Mouse (Mus musculus): ENCODE results near the gene Rasip1.

The Rasip1 gene

DNA sequence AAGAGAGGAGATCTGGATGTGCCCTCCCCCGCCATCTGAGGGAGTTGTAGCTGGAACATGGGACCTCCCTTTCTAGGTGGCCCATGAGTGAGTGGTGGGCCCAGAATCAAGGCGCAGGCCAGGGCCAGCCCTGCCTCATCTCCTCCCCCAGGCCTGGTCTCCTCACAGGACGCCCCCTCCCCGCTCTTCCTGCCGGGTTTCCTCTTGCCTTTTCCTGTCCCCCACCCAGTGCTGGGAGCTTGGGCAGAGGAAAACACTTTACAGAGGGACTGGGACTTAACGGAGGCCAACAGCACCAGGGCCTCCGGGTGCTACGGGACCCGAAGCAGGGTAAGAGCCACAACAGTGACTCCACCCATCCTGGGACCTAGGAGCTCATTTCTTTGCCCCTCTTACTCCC, at the start of gene Rasip1:
TSS of gene Rasip1 (plus strand) at position 228 of the 400 bp plus-strand sequence.
- DNase-seq (ENCODE audit: low spot score in 2 of 2), result no peak

- DNase-seq (ENCODE audit: low spot score in 2 of 2), result no peak
Measured at GRCm38 (mm10) chr7:45585923-45586322, 41.4 kb upstream of the Rasip1 start.

- no peak for DNase-seq (ENCODE audit: low spot score in 2 of 2)
Measured at GRCm38 (mm10) chr7:45587631-45588592, 39.4 kb upstream of the Rasip1 start.

GRCm38 (mm10) chr7:45589173-45589572, 38.1 kb upstream of the Rasip1 start:
- peak; percentile 78 to 90 for DNase-seq (ENCODE audit: low spot score in 2 of 2)

- DNase-seq (ENCODE audit: low spot score in 2 of 2), result no peak
Measured at GRCm38 (mm10) chr7:45589898-45590297, 37.4 kb upstream of the Rasip1 start.

GRCm38 (mm10) chr7:45590874-45591273, 36.4 kb upstream of the Rasip1 start:
- DNase-seq (ENCODE audit: low spot score in 2 of 2), result no peak

DNA sequence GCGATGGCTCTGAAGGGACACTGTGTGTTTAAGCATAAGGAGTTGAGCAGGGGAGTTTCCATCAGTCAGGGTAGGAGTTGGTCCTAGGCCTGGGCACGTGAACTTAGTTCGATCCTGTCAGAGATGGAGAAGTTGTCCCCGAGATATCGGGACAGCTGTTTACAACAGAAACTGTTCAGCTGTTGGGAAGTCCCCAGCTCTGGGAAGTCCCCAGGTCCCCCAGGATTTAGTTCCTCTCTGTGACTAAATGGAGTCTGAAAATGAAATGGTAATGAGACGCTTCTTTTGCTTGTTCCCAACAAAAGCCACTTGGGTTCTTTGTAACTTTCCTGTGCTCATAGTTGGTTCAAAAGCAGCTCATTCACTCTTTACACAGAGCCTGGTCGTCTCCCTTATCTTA, 35.4 kb upstream of the Rasip1 start:
- DNase-seq (ENCODE audit: low spot score in 2 of 2), result no peak

GRCm38 (mm10) chr7:45593118-45593815, 34.0 kb upstream of the Rasip1 start:
- peak; percentile 45 to 69 for DNase-seq (ENCODE audit: low spot score in 2 of 2)

DNA sequence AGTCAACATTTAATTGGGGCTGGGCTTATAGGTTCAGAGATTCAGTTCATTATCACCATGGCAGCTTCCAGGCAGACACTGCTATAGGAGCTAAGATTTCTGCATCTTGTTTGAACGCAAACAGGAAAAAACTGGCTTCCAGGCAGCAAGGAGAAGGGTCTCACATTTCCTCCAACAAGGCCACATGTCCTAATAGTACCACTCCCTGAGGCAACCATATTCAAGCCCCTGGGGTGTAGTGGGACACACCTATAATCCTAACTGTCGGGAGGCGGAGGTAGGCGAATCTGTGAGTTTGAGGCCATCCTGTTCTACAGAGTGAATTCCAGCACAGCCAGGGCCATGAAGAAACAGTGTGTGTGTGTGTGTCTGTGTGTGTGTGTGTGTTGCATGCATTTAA, 32.1 kb upstream of the Rasip1 start:
- DNase-seq (ENCODE audit: low spot score in 2 of 2), result no peak

- DNase-seq (ENCODE audit: low spot score in 2 of 2), result no peak
Measured at GRCm38 (mm10) chr7:45596107-45596506, 31.2 kb upstream of the Rasip1 start.

GRCm38 (mm10) chr7:45597013-45597412, 30.3 kb upstream of the Rasip1 start:
- DNase-seq (ENCODE audit: low spot score in 2 of 2), result no peak

DNA sequence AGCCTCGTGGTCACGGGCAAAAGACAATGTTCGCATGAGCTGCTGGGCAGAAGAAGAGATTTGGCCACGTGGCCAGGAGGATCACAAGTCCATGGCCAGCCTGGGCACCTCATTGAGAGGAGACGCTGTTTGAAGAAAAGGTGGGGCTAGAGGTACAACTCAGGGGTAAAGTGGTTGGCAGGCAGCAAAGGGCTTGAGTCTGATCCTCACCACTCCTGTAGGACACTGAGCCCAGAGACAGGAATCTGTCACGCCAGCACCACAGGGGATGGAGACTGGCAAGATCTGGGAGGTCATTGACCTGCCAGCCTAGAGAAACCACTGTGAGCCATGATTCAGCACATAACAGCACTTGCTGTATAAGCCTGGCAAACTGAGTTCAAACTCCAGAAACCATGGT, 29.8 kb upstream of the Rasip1 start:
- DNase-seq (ENCODE audit: low spot score in 2 of 2), result no peak

GRCm38 (mm10) chr7:45598960-45599879, 28.1 kb upstream of the Rasip1 start:
- DNase-seq (ENCODE audit: low spot score in 2 of 2), result no peak

DNA sequence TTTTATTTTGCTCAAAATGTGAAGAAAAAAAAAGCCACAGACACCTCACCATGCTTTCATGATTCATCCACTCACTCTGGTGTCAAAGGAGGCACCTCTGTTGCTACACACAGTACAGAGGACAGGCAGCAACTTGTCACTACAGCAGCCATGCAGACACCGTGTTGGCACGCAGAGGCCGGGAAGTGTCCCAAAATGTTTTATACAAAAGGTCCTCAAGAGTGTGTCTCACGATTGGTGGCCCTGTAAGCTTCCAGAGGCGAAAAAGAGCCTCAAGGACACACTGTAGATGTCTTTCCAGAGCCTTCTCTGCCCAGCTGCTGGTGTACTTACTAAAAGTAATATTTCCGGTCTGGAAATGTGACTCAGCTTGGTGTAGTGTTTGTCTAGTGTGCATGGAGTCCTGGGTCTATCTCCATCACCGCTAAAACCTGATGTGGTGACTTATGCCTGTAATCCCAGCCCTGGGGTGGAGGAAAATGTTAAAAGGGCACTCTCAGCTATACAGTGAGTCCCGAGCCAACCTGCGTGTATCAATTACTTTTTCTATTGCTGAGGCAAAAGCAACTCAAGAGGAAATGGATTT, 21.5 kb upstream of the Rasip1 start:
- no peak for DNase-seq (ENCODE audit: low spot score in 2 of 2)

DNA sequence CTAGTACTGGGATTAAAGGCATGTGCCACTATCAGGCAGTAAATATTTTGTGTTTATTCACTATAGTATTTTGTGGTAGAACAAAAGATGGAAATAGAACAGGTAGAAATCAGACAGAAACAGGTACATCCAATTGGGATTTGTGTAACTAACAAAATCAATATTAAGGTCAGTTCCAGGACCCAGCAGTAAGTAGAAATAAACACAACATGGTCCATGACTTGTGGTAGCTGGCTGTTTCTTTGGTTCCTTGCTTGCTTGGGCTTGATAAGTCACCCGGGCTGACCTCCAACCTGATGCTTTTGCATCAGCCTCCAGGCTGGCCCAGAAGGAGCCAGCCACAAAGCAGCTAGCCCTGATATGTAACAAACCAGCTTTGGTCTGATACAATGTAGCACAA, 17.8 kb upstream of the Rasip1 start:
- no peak for DNase-seq (ENCODE audit: low spot score in 2 of 2)

GRCm38 (mm10) chr7:45616277-45616676, 11.0 kb upstream of the Rasip1 start:
- no peak for DNase-seq (ENCODE audit: low spot score in 2 of 2)

DNA sequence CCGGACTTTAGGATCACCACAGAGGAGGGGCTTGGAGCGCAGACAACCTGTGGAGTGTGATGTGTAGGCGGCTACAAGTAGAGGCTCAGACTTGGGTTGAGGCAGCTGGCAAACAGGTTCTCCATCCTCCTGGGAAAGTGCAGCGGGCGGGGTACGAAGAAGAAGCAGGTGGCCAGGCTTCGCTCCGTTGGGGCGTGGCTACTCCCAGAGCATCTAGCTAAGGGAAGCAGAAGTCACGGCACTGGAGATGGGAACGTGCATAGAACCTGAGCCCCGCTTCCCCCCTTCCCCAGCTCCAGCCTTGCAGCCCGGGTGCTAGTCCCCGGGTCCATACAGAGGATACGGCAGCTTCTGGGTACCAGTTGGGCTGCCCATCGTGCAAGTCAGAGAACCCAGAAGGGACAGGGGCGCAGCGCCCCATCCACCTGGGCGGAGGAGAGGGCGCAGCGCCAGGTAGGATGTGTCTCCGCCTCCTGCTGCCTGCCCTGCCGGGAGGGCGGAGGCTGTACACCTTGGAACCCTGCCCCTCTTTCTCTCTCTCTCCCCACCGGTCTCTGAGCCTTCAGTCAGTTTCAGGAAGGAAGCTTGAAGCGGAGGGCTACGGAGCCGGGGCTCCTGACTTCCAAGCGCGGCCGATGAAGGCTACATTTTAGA, 10.1 kb upstream of the Rasip1 start, which contains the start of gene Fut1:
TSS of gene Fut1 (plus strand) at position 248 of the 654 bp plus-strand sequence.
- DNase-seq (ENCODE audit: low spot score in 2 of 2), result no peak

GRCm38 (mm10) chr7:45618316-45618715, 9.0 kb upstream of the Rasip1 start:
- DNase-seq (ENCODE audit: low spot score in 2 of 2), result no peak

GRCm38 (mm10) chr7:45619592-45619991, 7.7 kb upstream of the Rasip1 start:
- DNase-seq (ENCODE audit: low spot score in 2 of 2), result no peak

GRCm38 (mm10) chr7:45621443-45621842, 5.8 kb upstream of the Rasip1 start, which contains the start of gene Izumo1:
Gene Izumo1 (plus strand): TSS chr7:45621811.
- DNase-seq (ENCODE audit: low spot score in 2 of 2), result no peak

DNA sequence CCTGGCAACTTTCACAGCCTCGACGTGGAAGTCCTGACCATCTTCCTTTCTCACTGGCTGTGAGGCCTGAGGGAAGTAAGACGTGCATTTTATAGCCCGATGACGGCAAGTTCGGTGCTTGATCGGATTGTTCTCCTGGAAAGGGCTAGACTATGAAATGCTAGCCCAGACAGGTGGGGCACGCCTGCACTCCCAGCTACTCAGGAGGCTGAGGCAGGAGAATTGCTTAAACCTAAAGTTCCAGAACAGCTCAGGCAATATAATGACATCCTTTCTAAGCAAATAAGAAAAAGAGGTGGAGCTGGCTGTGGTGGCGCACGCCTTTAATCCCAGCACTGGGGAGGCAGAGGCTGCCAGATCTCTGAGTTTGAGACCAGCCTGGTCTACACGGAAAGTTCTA, 3.8 kb upstream of the Rasip1 start:
- DNase-seq (ENCODE audit: low spot score in 2 of 2), result no peak
